Mouse (Mus musculus) cortical plate, adult 2 months (tissue): ENCODE results near the gene Ubl7.

Experiments used
- CTCF ChIP-seq: fragments of 200-500 bp; IDR thresholded peaks from 2 replicates; pipeline ENCODE4 v1.5.1; 2011; ENCODE audit warnings: mild to moderate bottlenecking, control low read depth, low read length; ENCODE audit not compliant: insufficient read depth; ENCODE audit errors: extremely low read depth
- POLR2A ChIP-seq: fragments of 200-500 bp; IDR thresholded peaks from 2 replicates; pipeline ENCODE4 v1.6.1; 2011; ENCODE audit warnings: mild to moderate bottlenecking, low read length, control low read depth; ENCODE audit not compliant: insufficient read depth; ENCODE audit errors: extremely low read depth

DNA sequence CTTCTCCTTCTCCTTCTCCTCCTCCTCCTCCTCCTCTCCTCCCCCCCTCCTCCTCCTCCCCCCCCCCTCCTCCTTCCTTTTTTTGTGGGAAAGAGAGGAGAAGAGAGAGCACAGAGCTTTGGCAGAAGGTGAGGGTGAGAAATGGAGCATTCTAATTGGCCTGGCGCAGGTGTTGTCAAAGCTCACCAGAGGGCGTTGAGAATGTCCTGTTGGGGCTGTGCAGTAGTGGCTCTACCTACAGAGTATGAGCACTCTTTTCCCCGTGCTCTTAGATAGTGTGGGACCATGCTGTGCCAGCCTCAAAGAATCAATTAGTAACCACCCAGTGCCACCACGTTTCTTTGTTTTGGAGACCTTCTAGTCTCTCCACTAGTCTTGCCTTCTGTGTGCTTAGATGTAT lies 30.5 kb upstream of the Ubl7 start:
- TF ChIP-seq CTCF = no peak
- no peak for TF ChIP-seq POLR2A
